Mouse (Mus musculus) erythroblast, embryonic 14.5 days (primary cell): ENCODE measurements around the gene Atp5s.

Source experiments
- GATA1 ChIP-seq: IDR thresholded peaks from 2 replicates; pipeline ENCODE4 v1.6.1; 2012; ENCODE audit warnings: low read length, inconsistent platforms, mixed read lengths
- TAL1 ChIP-seq: IDR thresholded peaks from 3 replicates; pipeline ENCODE4 v1.6.1; 2012; ENCODE audit warnings: low read length, inconsistent platforms, mixed read lengths

- TF ChIP-seq GATA1 (no peak), TAL1 (no peak)
These were observed 19.8 kb upstream of the Atp5s start for GRCm38 (mm10) chr12:69704799-69705458.
